Mouse (Mus musculus): ENCODE data around the gene Pip4p1. TPM values are rescaled to one million over a fixed set of nuclear protein-coding genes. Genes with fewer than 3 reads are reported as not detected.
"Not testable (repeated sequence)": the region's sequence is repeated elsewhere in the genome, so short reads cannot be mapped to it uniquely, and the experiment has no call there.

The Pip4p1 gene
- polyA plus RNA-seq, 1 experiment from 2014 or later: 38.3 TPM

DNA sequence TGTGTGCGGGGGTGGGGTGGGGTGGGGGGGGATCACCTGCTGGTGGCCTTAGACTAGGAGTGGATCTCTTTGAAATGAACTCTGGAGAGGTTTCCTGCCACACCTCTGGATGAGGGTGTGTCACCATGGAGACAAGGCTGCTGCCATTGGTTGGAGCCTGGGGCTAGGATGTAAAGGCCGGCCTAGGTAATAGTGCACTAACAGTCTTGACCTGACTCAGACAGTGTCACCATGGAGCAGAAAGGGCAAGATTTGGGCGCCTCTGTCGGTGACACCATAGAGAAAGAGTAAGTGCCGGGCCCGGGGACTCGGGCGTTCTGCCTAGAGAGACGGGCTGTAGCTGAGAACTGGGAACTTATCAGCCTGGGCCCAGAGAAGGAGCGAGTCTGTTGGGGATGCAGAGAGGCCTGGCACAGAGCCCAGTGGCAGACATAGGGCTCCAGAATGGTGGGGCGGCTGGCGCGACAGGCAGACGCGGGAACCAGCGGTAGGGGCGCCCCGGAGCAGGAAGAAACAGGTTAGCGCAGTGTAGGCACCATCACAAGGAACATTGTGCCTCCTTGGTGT lies 25.4 kb upstream of the Pip4p1 start, which contains the start of gene Pnp2:
Gene Pnp2, plus strand, starts transcription at position 51 of the 567 bp plus-strand sequence.
- DNase-seq (ENCODE audit: low spot score): peak; percentile 24
- peak within 1 kb of the TSS; percentile 25; the same call in 1 of the 2 replicates for H3K4me2 ChIP-seq (replicated peaks; ENCODE audit: low read depth)
- not testable (repeated sequence) for H3K36me3 ChIP-seq (ENCODE audit: control insufficient read depth, insufficient read depth, low read length); H3K9ac ChIP-seq (ENCODE audit: low read length); H3K27me3 ChIP-seq (ENCODE audit: control insufficient read depth, insufficient read depth, low read length); H3K4me1 ChIP-seq (replicated peaks; ENCODE audit: control insufficient read depth, insufficient read depth); H3K4me3 ChIP-seq (ENCODE audit: low read depth, low read length); H3K9me3 ChIP-seq (ENCODE audit: control insufficient read depth, low read length); H3K27ac ChIP-seq (replicated peaks)
- peak; percentile 81 for ATAC-seq (ENCODE audit: low FRiP score, low TSS enrichment)
- peak; percentile 37; the same call in 1 of the 2 replicates for TF ChIP-seq CTCF (IDR thresholded peaks at IDR 0.05; ENCODE audit: low read depth)
- WGBS: 9% methylated on average over 19 of the region's 19 CpGs

DNA sequence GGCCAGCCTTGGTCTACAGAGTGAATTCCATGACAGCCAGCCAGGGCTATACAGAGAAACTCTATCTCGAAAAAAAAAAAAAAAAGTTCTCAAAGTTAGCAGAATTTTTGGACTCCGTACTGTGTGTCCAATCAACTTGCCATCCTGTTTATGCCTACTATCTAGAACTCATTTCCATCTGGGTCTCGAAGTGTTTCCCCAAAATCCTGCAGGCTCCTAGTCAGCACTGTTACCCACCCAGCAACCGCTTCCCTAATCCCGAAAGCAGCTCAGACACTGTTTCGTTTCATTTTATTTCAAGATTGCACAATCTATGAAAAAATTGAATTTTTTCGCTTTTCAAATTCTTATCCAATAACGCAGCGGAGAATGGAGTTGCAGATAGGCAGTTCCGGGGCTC lies 24.8 kb upstream of the Pip4p1 start:
- TF ChIP-seq CTCF (IDR thresholded peaks at IDR 0.05; ENCODE audit: low read depth): no peak
- TF ChIP-seq EP300 (optimal IDR thresholded peaks at IDR 0.05): no peak

DNA sequence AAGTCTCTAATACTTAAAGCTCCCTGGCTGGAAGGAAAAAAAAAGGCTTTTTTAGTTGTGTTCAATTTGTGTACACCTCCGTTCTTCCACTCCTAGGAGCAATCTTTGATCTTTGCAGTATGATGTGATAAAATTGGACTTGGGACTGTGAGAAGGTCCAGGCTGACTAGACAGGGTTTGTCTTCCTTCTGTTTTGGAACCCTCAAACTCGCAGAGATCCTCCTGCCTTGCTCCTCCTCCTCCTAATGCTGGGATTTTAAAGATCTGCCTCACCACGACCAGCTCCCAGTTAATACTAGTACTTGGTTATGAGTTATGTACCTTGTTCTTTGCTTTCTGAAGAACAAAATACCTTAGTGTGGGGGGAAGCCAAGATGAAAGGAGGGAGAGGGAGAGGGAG lies 14.9 kb upstream of the Pip4p1 start:
- not testable (repeated sequence) for H3K36me3 ChIP-seq (ENCODE audit: control insufficient read depth, insufficient read depth, low read length); ATAC-seq (ENCODE audit: low FRiP score, low TSS enrichment)
- H3K9ac ChIP-seq (ENCODE audit: low read length): peak overlapping the region; percentile 57

More for the DNA sequence above, 24.8 kb upstream of the Pip4p1 start:
- no peak overlapping the region for H3K9ac ChIP-seq (ENCODE audit: low read length)
- H3K4me2 ChIP-seq (replicated peaks; ENCODE audit: low read depth): no peak overlapping the region
- no peaks in the 10 kb centered on the region for H3K4me1 ChIP-seq (replicated peaks; ENCODE audit: control insufficient read depth, insufficient read depth)
- H3K4me3 ChIP-seq (ENCODE audit: low read depth, low read length): no peak overlapping the region
- H3K27me3 ChIP-seq (ENCODE audit: control insufficient read depth, insufficient read depth, low read length): no peaks in the 10 kb centered on the region
- H3K9me3 ChIP-seq (ENCODE audit: control insufficient read depth, low read length): no peaks in the 10 kb centered on the region
- 77% methylated on average over 10 of the region's 10 CpGs for WGBS
- H3K36me3 ChIP-seq (ENCODE audit: control insufficient read depth, insufficient read depth, low read length): peaks cover 4% of the 10 kb centered on the region; the same call in 1 of the 2 replicates
- ATAC-seq (ENCODE audit: low FRiP score, low TSS enrichment) (no peak), DNase-seq (ENCODE audit: low spot score) (no peak)
- H3K27ac ChIP-seq (replicated peaks): no peak overlapping the region

DNA sequence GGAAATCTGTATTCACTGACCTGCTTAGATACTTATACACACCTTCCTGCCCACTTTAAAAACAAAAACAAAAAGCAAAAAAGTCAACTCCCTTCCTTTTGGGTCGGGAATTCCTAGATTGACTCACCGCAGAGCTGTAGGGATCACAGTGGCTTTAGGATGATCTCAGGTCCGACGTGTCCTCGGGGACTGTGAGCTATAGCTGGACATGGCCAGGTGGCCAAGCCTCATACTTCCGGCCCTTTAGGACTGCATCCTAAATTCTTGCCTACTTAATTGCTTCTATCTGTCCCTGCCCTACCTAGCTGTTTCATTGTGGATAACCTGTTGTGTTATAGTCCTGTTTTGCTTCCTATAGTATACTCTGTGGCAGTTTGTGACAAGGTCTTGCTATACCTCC lies 14.4 kb upstream of the Pip4p1 start:
- peak overlapping the region; percentile 57 for H3K9ac ChIP-seq (ENCODE audit: low read length)
- H3K27ac ChIP-seq (replicated peaks): peak overlapping the region; percentile 91
- not testable (repeated sequence) for H3K9me3 ChIP-seq (ENCODE audit: control insufficient read depth, low read length); DNase-seq (ENCODE audit: low spot score); H3K4me1 ChIP-seq (replicated peaks; ENCODE audit: control insufficient read depth, insufficient read depth); H3K36me3 ChIP-seq (ENCODE audit: control insufficient read depth, insufficient read depth, low read length); H3K27me3 ChIP-seq (ENCODE audit: control insufficient read depth, insufficient read depth, low read length); ATAC-seq (ENCODE audit: low FRiP score, low TSS enrichment)
- WGBS: 8% methylated on average over 6 of the region's 6 CpGs
- H3K4me2 ChIP-seq (replicated peaks; ENCODE audit: low read depth): peak overlapping the region; percentile 69
- peak overlapping the region; percentile 51 for H3K4me3 ChIP-seq (ENCODE audit: low read depth, low read length)

More for the DNA sequence above, 14.9 kb upstream of the Pip4p1 start:
- H3K4me1 ChIP-seq (replicated peaks; ENCODE audit: control insufficient read depth, insufficient read depth); DNase-seq (ENCODE audit: low spot score); H3K27me3 ChIP-seq (ENCODE audit: control insufficient read depth, insufficient read depth, low read length); H3K9me3 ChIP-seq (ENCODE audit: control insufficient read depth, low read length): not testable (repeated sequence)
- Histone ChIP-seq H3K27ac (replicated peaks) (peak overlapping the region; percentile 91; the same call in 1 of the 2 replicates), H3K4me3 (ENCODE audit: low read depth, low read length) (peak overlapping the region; percentile 51), H3K4me2 (replicated peaks; ENCODE audit: low read depth) (peak overlapping the region; percentile 69)
- 22% methylated on average over 3 of the region's 3 CpGs for WGBS

DNA sequence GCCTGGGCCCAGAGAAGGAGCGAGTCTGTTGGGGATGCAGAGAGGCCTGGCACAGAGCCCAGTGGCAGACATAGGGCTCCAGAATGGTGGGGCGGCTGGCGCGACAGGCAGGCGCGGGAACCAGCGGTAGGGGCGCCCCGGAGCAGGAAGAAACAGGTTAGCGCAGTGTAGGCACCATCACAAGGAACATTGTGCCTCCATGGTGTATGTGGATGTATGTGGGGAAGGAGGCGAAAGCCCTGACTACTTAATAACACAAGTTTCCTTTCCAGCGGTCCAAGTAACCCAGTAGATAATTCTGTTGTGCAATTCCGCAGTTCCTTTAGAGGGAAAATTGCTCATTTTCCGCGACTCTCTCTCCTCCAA lies 14.0 kb upstream of the Pip4p1 start:
- not testable (repeated sequence) for DNase-seq (ENCODE audit: low spot score); H3K9me3 ChIP-seq (ENCODE audit: control insufficient read depth, low read length); H3K36me3 ChIP-seq (ENCODE audit: control insufficient read depth, insufficient read depth, low read length); H3K4me1 ChIP-seq (replicated peaks; ENCODE audit: control insufficient read depth, insufficient read depth); H3K27me3 ChIP-seq (ENCODE audit: control insufficient read depth, insufficient read depth, low read length)
- H3K9ac ChIP-seq (ENCODE audit: low read length): peak overlapping the region; percentile 57
- peak; percentile 49 for TF ChIP-seq CTCF (IDR thresholded peaks at IDR 0.05; ENCODE audit: low read depth)
- under 1% methylated on average over 14 of the region's 15 CpGs for WGBS
- peak overlapping the region; percentile 69 for H3K4me2 ChIP-seq (replicated peaks; ENCODE audit: low read depth)
- peak overlapping the region; percentile 91 for H3K27ac ChIP-seq (replicated peaks)
- H3K4me3 ChIP-seq (ENCODE audit: low read depth, low read length): peak overlapping the region; percentile 51
- peak; percentile 95 for ATAC-seq (ENCODE audit: low FRiP score, low TSS enrichment)

DNA sequence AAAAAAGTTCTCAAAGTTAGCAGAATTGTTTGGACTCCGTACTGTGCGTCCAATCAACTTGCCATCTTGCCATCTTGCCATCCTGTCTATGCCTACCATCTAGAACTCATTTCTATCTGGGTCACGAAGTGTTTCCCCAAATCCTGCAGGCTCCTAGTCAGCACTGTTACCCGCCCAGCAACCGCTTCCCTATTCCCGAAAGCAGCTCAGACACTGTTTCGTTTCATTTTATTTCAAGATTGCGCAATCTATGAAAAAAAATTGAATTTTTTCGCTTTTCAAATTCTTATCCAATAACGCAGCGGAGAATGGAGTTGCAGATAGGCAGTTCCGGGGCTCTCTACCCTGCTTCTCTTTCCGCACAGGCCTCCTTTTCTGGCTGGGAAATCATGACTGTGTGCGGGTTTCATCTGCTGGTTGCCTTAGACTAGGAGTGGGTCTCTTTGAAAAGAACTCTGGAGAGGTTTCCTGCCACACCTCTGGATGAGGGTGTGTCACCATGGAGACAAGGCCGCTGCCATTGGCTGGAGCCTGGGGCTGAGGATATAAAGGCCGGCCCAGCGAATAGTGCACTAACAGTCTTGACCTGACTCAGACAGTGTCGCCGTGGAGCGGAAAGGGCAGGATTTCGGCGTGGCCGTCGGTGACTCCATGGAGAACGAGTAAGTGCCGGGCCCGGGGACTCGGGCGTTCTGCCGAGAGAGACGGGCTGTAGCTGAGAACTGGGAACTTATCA lies 13.4 kb upstream of the Pip4p1 start, which contains the start of gene Gm49342:
Gene Gm49342, plus strand, starts transcription at position 586 of the 736 bp plus-strand sequence.
- Histone ChIP-seq H3K9ac (ENCODE audit: low read length) (peak within 1 kb of the TSS; percentile 57), H3K4me2 (replicated peaks; ENCODE audit: low read depth) (peak within 1 kb of the TSS; percentile 69), H3K4me1 (replicated peaks; ENCODE audit: control insufficient read depth, insufficient read depth) (no peaks in the 10 kb centered on the region), H3K27ac (replicated peaks) (peak within 1 kb of the TSS; percentile 91), H3K36me3 (ENCODE audit: control insufficient read depth, insufficient read depth, low read length) (no peaks in the 10 kb centered on the region), H3K27me3 (ENCODE audit: control insufficient read depth, insufficient read depth, low read length) (no peaks in the 10 kb centered on the region), H3K4me3 (ENCODE audit: low read depth, low read length) (peak within 1 kb of the TSS; percentile 51), H3K9me3 (ENCODE audit: control insufficient read depth, low read length) (no peaks in the 10 kb centered on the region)
- TF ChIP-seq EP300 (optimal IDR thresholded peaks at IDR 0.05) (no peak), CTCF (IDR thresholded peaks at IDR 0.05; ENCODE audit: low read depth) (no peak; the same call in none of the 2 replicates)
- DNase-seq (ENCODE audit: low spot score) (peak; percentile 94), ATAC-seq (ENCODE audit: low FRiP score, low TSS enrichment) (peak; percentile 100)
- 10% methylated on average over 31 of the region's 31 CpGs for WGBS
